Mouse (Mus musculus): ENCODE results near the gene G0s2. TPM values are rescaled to one million over a fixed set of nuclear protein-coding genes. Genes with fewer than 3 reads are reported as not detected.

G0s2 gene
- total RNA-seq, 2 experiments from 2014 or later, result 10.7 to 19.6 TPM

Other genes starting within 250 kb of the G0s2 start
- gene Syt14, start 237.4 kb downstream of the G0s2 start, total RNA-seq (2021), result under 1 TPM; 0.16 to 0.24 TPM
- 1 to 10 TPM; 6.5 to 6.7 TPM for gene Diexf, start 142.9 kb downstream of the G0s2 start, total RNA-seq (2021)
- gene Irf6, start 120.1 kb downstream of the G0s2 start, total RNA-seq (2021), result under 1 TPM; 0.53 to 0.88 TPM
- 1 to 10 TPM; 2.9 to 3.9 TPM for gene A130010J15Rik, start 105.2 kb downstream of the G0s2 start, total RNA-seq (2021)
- 1 to 10 TPM in 1 of 2 experiments, under 1 TPM in 1; 0.55 to 1.9 TPM for gene Traf3ip3, start 71.5 kb downstream of the G0s2 start, total RNA-seq (2021)
- gene Lamb3, start 65.5 kb downstream of the G0s2 start, total RNA-seq (2021), result 1 to 10 TPM; 2.4 to 3.2 TPM
- 1 to 10 TPM; 5.3 to 9.5 TPM for gene Hsd11b1, start 9.1 kb downstream of the G0s2 start, total RNA-seq (2021)
- under 1 TPM in 1 of 2 experiments, not detected in 1; 0.40 TPM for gene Camk1g, start 97.1 kb upstream of the G0s2 start, total RNA-seq (2021)

Measured in gastrocnemius, adult 18-20 months (tissue).